ENCODE assay signal across 8 mouse cellular contexts in the genomic region with DNA sequence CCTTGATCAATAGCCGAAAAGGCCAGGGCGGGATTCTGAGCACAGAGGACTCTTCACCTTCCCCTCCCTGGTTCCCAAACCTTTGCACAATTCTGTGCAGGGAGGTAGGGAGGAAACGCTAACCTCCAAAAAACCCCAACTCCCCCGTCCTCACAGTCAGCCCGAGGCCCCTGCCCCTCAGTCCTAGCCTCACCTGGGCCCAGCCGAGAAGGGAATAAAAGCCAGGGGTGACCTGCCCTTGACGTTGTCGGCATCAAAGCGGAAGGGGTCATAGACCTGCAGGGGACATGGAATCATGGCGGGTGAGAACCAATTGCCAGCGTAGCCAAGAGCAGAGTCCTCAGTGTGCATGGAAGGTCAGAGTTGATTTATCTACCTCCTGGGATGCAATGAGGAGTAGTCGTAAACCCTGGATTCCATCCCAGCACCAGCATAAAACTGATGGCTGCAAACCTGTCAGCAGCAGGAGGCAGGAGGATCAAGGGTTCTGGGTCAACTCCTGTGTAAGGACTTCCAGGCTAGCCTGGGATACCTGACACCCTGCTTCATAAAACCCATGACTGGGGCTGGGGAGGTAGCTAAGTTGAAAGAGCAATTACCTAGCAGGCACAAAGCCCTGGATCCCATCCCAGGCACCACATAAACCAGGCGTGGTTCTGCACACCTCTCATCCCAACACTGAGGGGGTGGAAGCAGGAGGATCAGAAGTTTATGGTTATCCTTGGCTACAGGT. TPM values are rescaled to one million over a fixed set of nuclear protein-coding genes. Genes with fewer than 3 reads are reported as not detected.
DNase-seq lines count a peak whose midpoint lies in the region; ATAC-seq lines count a peak whose summit lies in the region.

No protein-coding gene starts in this region.

- peak overlapping the region; percentile 68 for H3K4me2 ChIP-seq in heart, embryonic 14.5 days (ENCODE audit: low read length)
- H3K4me2 ChIP-seq in forebrain, embryonic 16.5 days (ENCODE audit: low read length), result peak overlapping the region; percentile 61
- peak overlapping the region; percentile 46 for H3K4me2 ChIP-seq in liver, embryonic 16.5 days (ENCODE audit: low read depth, low read length)

- DNase-seq in heart, adult 8-10 months (ENCODE audit: low spot score), result no peak
- DNase-seq in R1 (ENCODE audit: low read depth, low spot score), result peak; percentile 44
- DNase-seq in layer of hippocampus, adult 9-10 months (ENCODE audit: low spot score), result no peak
- DNase-seq in spleen, postnatal 10 days (ENCODE audit: low spot score in 2 of 2), result no peak
- no peak for DNase-seq in cerebellum, postnatal 25 days

- WGBS in heart, embryonic 14.5 days, result 58% methylated on average over 13 of the region's 13 CpGs
- WGBS in forebrain, embryonic 16.5 days, result 57% methylated on average over 13 of the region's 13 CpGs
- WGBS in liver, embryonic 16.5 days (ENCODE audit: insufficient replicate concordance), result 49% methylated on average over 13 of the region's 13 CpGs

- no peaks in the 10 kb centered on the region for H3K9me3 ChIP-seq in heart, embryonic 14.5 days (ENCODE audit: control insufficient read depth, low read length)
- no peaks in the 10 kb centered on the region for H3K9me3 ChIP-seq in forebrain, embryonic 16.5 days (ENCODE audit: control insufficient read depth, low read length)
- H3K9me3 ChIP-seq in liver, embryonic 16.5 days (replicated peaks; ENCODE audit: control insufficient read depth, low read length), result no peaks in the 10 kb centered on the region

- no peak overlapping the region for H3K27ac ChIP-seq in heart, embryonic 14.5 days (replicated peaks in 1 of 2; ENCODE audit: control insufficient read depth in 1 of 2, insufficient read depth in 1 of 2, low read depth in 2 of 2, low read length in 2 of 2)
- 0 out of 2 replicates have a peak overlapping the region, but pooled peaks have one; percentile 21 for H3K27ac ChIP-seq in forebrain, embryonic 16.5 days (ENCODE audit: low read length)
- H3K27ac ChIP-seq in liver, embryonic 16.5 days (ENCODE audit: low read length), result no peak overlapping the region

- no peaks in the 10 kb centered on the region for H3K27me3 ChIP-seq in heart, embryonic 14.5 days (ENCODE audit: control insufficient read depth, insufficient read depth, low read length)
- H3K27me3 ChIP-seq in forebrain, embryonic 16.5 days (replicated peaks; ENCODE audit: control insufficient read depth, insufficient read depth, low read length), result 0 out of 2 replicates have a peak, but pooled peaks cover 2% of the 10 kb centered on the region
- no peaks in the 10 kb centered on the region for H3K27me3 ChIP-seq in liver, embryonic 16.5 days (ENCODE audit: control insufficient read depth, insufficient read depth, low read depth, low read length)

- peak overlapping the region; percentile 65 for H3K9ac ChIP-seq in heart, embryonic 14.5 days (ENCODE audit: low read length)
- H3K9ac ChIP-seq in forebrain, embryonic 16.5 days (replicated peaks; ENCODE audit: low read depth, low read length), result peak overlapping the region; percentile 63
- no peak overlapping the region for H3K9ac ChIP-seq in liver, embryonic 16.5 days (ENCODE audit: low read depth, low read length)

- ATAC-seq in heart, embryonic 14.5 days (ENCODE audit: insufficient number of reproducible peaks, insufficient read depth, low FRiP score, low read depth), result no peak
- peak; percentile 49; the same call in 1 of the 2 replicates for ATAC-seq in forebrain, embryonic 16.5 days
- ATAC-seq in liver, embryonic 16.5 days (ENCODE audit: low read depth), result no peak

- no peaks in the 10 kb centered on the region for H3K36me3 ChIP-seq in heart, embryonic 14.5 days (ENCODE audit: control insufficient read depth, insufficient read depth, low read length)
- no peaks in the 10 kb centered on the region for H3K36me3 ChIP-seq in forebrain, embryonic 16.5 days (ENCODE audit: control insufficient read depth, insufficient read depth)
- H3K36me3 ChIP-seq in liver, embryonic 16.5 days (ENCODE audit: control insufficient read depth, insufficient read depth), result no peaks in the 10 kb centered on the region

- H3K4me3 ChIP-seq in heart, embryonic 14.5 days (ENCODE audit: control insufficient read depth in 1 of 2, insufficient read depth in 1 of 2, low read depth in 1 of 2, low read length in 2 of 2), result peak overlapping the region; percentile 43 to 58
- peak overlapping the region; percentile 47 for H3K4me3 ChIP-seq in forebrain, embryonic 16.5 days (replicated peaks; ENCODE audit: low read length)
- peak overlapping the region; percentile 40 for H3K4me3 ChIP-seq in liver, embryonic 16.5 days (ENCODE audit: low read depth, low read length)

- no peaks in the 10 kb centered on the region for H3K4me1 ChIP-seq in heart, embryonic 14.5 days (ENCODE audit: control insufficient read depth in 2 of 2, insufficient read depth in 2 of 2, low read length in 2 of 2)
- 0 out of 2 replicates have a peak, but pooled peaks cover 3% of the 10 kb centered on the region for H3K4me1 ChIP-seq in forebrain, embryonic 16.5 days (replicated peaks; ENCODE audit: control insufficient read depth, insufficient read depth, low read length)
- H3K4me1 ChIP-seq in liver, embryonic 16.5 days (ENCODE audit: control insufficient read depth, low read depth, low read length), result no peaks in the 10 kb centered on the region; the same call in 1 of the 2 replicates

RNA-seq across cellular contexts. Expression of a gene that starts 20.4 kb away (rescaled TPM):
- 0.73 and 1.7 TPM in 2 replicates for polyA plus RNA-seq in heart, embryonic 14.5 days (2014; fragmentation: Nextera tagmentation; extraction: Ambion mirVana)
- 1 to 10 TPM in 2 of 4 experiments, under 1 TPM in 2; 0.25 to 1.2 (median 0.84) TPM for total RNA-seq in heart, adult 8-10 months (2022)
- polyA plus RNA-seq in forebrain, embryonic 16.5 days (2015; fragmentation: Nextera tagmentation; extraction: Ambion mirVana), result 0.34 and 0.79 TPM in 2 replicates
- polyA plus RNA-seq in liver, embryonic 16.5 days (2015; fragmentation: Nextera tagmentation; extraction: Ambion mirVana), result 3.6 and 4.0 TPM in 2 replicates

RNA-seq across cellular contexts. Expression of a gene that starts 38.2 kb away (rescaled TPM):
- 13.6 and 15.0 TPM in 2 replicates for polyA plus RNA-seq in heart, embryonic 14.5 days (2014; fragmentation: Nextera tagmentation; extraction: Ambion mirVana)
- total RNA-seq in heart, adult 8-10 months (2022), result 1 to 10 TPM; 5.4 to 7.5 (median 7.0) TPM
- polyA plus RNA-seq in forebrain, embryonic 16.5 days (2015; fragmentation: Nextera tagmentation; extraction: Ambion mirVana), result 22.6 and 23.9 TPM in 2 replicates
- 6.1 and 6.8 TPM in 2 replicates for polyA plus RNA-seq in liver, embryonic 16.5 days (2015; fragmentation: Nextera tagmentation; extraction: Ambion mirVana)

RNA-seq across cellular contexts. Expression of a gene that starts 52.0 kb away (rescaled TPM):
- not detected in 2 replicates for polyA plus RNA-seq in heart, embryonic 14.5 days (2014; fragmentation: Nextera tagmentation; extraction: Ambion mirVana)
- total RNA-seq in heart, adult 8-10 months (2022), result not detected
- not detected in 2 replicates for polyA plus RNA-seq in forebrain, embryonic 16.5 days (2015; fragmentation: Nextera tagmentation; extraction: Ambion mirVana)
- not detected in 2 replicates for polyA plus RNA-seq in liver, embryonic 16.5 days (2015; fragmentation: Nextera tagmentation; extraction: Ambion mirVana)
